Mouse (Mus musculus): ENCODE measurements at regions not wholly inside any gene's neighbourhood (a gene's known extent, or its start where the extent isn't known, plus 50 kb on each side); places are given as distances from the start of the nearest gene placed in this dataset.

GRCm38 (mm10) chr4:154727945-154728344 is 60.3 kb upstream of the Actrt2 start:
- TF ChIP-seq POLR2A (IDR thresholded peaks at IDR 0.05; ENCODE audit: low read depth, low read length) (no peak), CTCF (IDR thresholded peaks at IDR 0.05; ENCODE audit: borderline replicate concordance, insufficient read depth, low read length) (no peak)
